Mouse (Mus musculus) kidney, adult 2 months (tissue): ENCODE measurements at regions not wholly inside any gene's neighbourhood (a gene's known extent, or its start where the extent isn't known, plus 50 kb on each side); places are given as distances from the start of the nearest gene placed in this dataset.
"Not testable (repeated sequence)": the region's sequence is repeated elsewhere in the genome, so short reads cannot be mapped to it uniquely, and the experiment has no call there.

Experiments
- CTCF ChIP-seq: fragments of 200-500 bp; conservative IDR thresholded peaks from 2 replicates; pipeline ENCODE4 v1.5.1; 2011; ENCODE audit warnings: low read depth, mild to moderate bottlenecking, control low read depth, low read length, moderate library complexity, mixed read lengths; ENCODE audit not compliant: insufficient read depth, insufficient read length
- POLR2A ChIP-seq: fragments of 200-500 bp; IDR thresholded peaks from one replicate; pipeline ENCODE4 v1.6.1; 2011; ENCODE audit warnings: low read depth, low read length, control low read depth

- TF ChIP-seq POLR2A, CTCF: not testable (repeated sequence)
These were observed 261.1 kb downstream of the Glrx3 start for GRCm38 (mm10) chr7:137698501-137698900.
